Mouse (Mus musculus) intestine, postnatal 0 days (tissue): ENCODE measurements around the gene Lsmem1. TPM values are rescaled to one million over a fixed set of nuclear protein-coding genes. Genes with fewer than 3 reads are reported as not detected.

Source experiments
- ATAC-seq: fragments of 200-750 bp; cut with Nextera tagmentation; 2 replicates; pipeline ENCODE4 v1.8.0; 2017; ENCODE audit warnings: mild to moderate bottlenecking, moderate TSS enrichment, moderate library complexity
- H3K27ac ChIP-seq: fragments of 300-500 bp; sonication (generic); 2 replicates; pipeline ENCODE4 v1.5.1; 2014; ENCODE audit warnings: mild to moderate bottlenecking, low read depth, low read length, moderate library complexity
- H3K27me3 ChIP-seq: fragments of 300-500 bp; sonication (generic); replicated peaks from 2 replicates; pipeline ENCODE4 v1.6.1; 2014; ENCODE audit warnings: low read length, mixed read lengths; ENCODE audit not compliant: control insufficient read depth, insufficient read depth
- H3K36me3 ChIP-seq: fragments of 300-500 bp; sonication (generic); 2 replicates; pipeline ENCODE4 v1.6.1; 2014; ENCODE audit warnings: mild to moderate bottlenecking, moderate library complexity; ENCODE audit not compliant: control insufficient read depth, insufficient read depth
- H3K4me1 ChIP-seq: fragments of 300-500 bp; sonication (generic); replicated peaks from 2 replicates; pipeline ENCODE4 v1.6.1; 2014; ENCODE audit warnings: antibody characterized with exemption, low read length, mixed read lengths; ENCODE audit not compliant: control insufficient read depth, insufficient read depth
- H3K4me2 ChIP-seq: fragments of 300-500 bp; sonication (generic); replicated peaks from 2 replicates; pipeline ENCODE4 v1.6.1; 2014; ENCODE audit warnings: low read depth, mild to moderate bottlenecking, moderate library complexity
- H3K4me3 ChIP-seq: fragments of 300-500 bp; sonication (generic); 2 replicates; pipeline ENCODE4 v1.5.1; 2014; ENCODE audit warnings: low read depth, low read length
- H3K9ac ChIP-seq: fragments of 300-500 bp; sonication (generic); 2 replicates; pipeline ENCODE4 v1.6.1; 2014; ENCODE audit warnings: mild to moderate bottlenecking, low read depth, low read length
- H3K9me3 ChIP-seq: fragments of 300-500 bp; sonication (generic); 2 replicates; pipeline ENCODE4 v1.6.1; 2016; ENCODE audit warnings: mixed run types; ENCODE audit not compliant: control insufficient read depth
- CTCF ChIP-seq: sonication (generic); IDR thresholded peaks from 2 replicates; pipeline ENCODE4 v1.5.1; 2016; ENCODE audit warnings: low read depth, mild to moderate bottlenecking, control low read depth, antibody characterized with exemption, moderate library complexity
- WGBS: fragments of 180-500 bp; shearing (Covaris S2); extraction: QIAGEN DNeasy Blood & Tissue Kit; methylation state at CpG from one replicate; pipeline ENCODE4 v1.1.7; 2014; 5-methylcytosine and 5-hydroxymethylcytosine counted together
- polyA plus RNA-seq: library from polyadenylated mRNA; unstranded; fragments of >200 nt; fragmentation: Nextera tagmentation; extraction: Ambion mirVana; gene quantifications from 2 replicates; pipeline ENCODE4 v1.2.1, GENCODE M21; 2015

Gene Lsmem1
- polyA plus RNA-seq, 1 experiment from 2014 or later = not detected

- Histone ChIP-seq H3K9me3 (no peaks in the 10 kb centered on the region), H3K36me3 (no peaks in the 10 kb centered on the region), H3K27ac (no peak overlapping the region), H3K4me2 (no peak overlapping the region), H3K27me3 (no peaks in the 10 kb centered on the region), H3K4me3 (no peak overlapping the region), H3K4me1 (no peaks in the 10 kb centered on the region), H3K9ac (no peak overlapping the region)
- WGBS = 90% methylated on average over 6 of the region's 6 CpGs
- no peak for ATAC-seq
- no peak for TF ChIP-seq CTCF
Measured at GRCm38 (mm10) chr12:40154188-40154587, 45.1 kb downstream of the Lsmem1 start.

GRCm38 (mm10) chr12:40152353-40153069, 46.8 kb downstream of the Lsmem1 start:
- no peak for TF ChIP-seq CTCF
- Histone ChIP-seq H3K4me2 (no peak overlapping the region), H3K4me1 (no peaks in the 10 kb centered on the region), H3K4me3 (no peak overlapping the region), H3K27me3 (no peaks in the 10 kb centered on the region), H3K27ac (no peak overlapping the region), H3K36me3 (no peaks in the 10 kb centered on the region), H3K9ac (no peak overlapping the region), H3K9me3 (no peaks in the 10 kb centered on the region)
- 62% methylated on average over 8 of the region's 8 CpGs for WGBS
- no peak for ATAC-seq

- no peaks in the 10 kb centered on the region for H3K4me1 ChIP-seq
- ATAC-seq = peak; percentile 93
- WGBS = 37% methylated on average over 4 of the region's 4 CpGs
- no peaks in the 10 kb centered on the region for H3K27me3 ChIP-seq
- no peak overlapping the region for H3K4me3 ChIP-seq
- no peaks in the 10 kb centered on the region for H3K36me3 ChIP-seq
- no peak overlapping the region for H3K27ac ChIP-seq
- no peak overlapping the region for H3K4me2 ChIP-seq
- TF ChIP-seq CTCF = no peak
- no peak overlapping the region for H3K9ac ChIP-seq
- H3K9me3 ChIP-seq = no peaks in the 10 kb centered on the region
Measured at GRCm38 (mm10) chr12:40147319-40147718, 52.0 kb downstream of the Lsmem1 start.

DNA sequence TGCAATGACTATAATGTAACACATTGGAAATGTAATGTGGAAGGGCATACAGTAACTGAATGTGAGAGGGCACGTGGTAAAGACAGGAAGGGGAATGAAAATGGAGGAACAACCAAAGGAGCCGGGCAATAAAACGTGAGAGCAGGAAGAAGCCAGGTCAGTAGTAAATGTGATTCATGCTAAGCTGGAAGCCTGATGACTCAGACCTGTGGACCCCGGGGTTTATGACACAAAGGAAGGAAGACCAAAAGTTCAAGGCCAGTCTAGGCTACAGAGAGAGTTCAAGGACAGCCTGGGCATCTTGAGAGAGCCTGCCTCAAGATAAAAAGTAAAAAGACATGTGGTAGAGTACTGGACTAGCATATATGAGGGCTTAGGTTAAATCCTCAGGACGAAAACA, 52.8 kb downstream of the Lsmem1 start:
- Histone ChIP-seq H3K27ac (no peak overlapping the region), H3K9ac (no peak overlapping the region), H3K27me3 (no peaks in the 10 kb centered on the region), H3K4me2 (no peak overlapping the region), H3K4me3 (no peak overlapping the region), H3K36me3 (no peaks in the 10 kb centered on the region), H3K4me1 (no peaks in the 10 kb centered on the region), H3K9me3 (no peaks in the 10 kb centered on the region)
- no peak for TF ChIP-seq CTCF
- 30% methylated on average over 5 of the region's 5 CpGs for WGBS
- peak; percentile 73 for ATAC-seq

- H3K4me1 ChIP-seq = no peaks in the 10 kb centered on the region
- H3K27me3 ChIP-seq = no peaks in the 10 kb centered on the region
- no peak for ATAC-seq
- H3K27ac ChIP-seq = no peak overlapping the region
- no peak overlapping the region for H3K4me2 ChIP-seq
- no peak overlapping the region for H3K9ac ChIP-seq
- no peak overlapping the region for H3K4me3 ChIP-seq
- no peak for TF ChIP-seq CTCF
- H3K9me3 ChIP-seq = no peaks in the 10 kb centered on the region
- H3K36me3 ChIP-seq = no peaks in the 10 kb centered on the region
- 64% methylated on average over 5 of the region's 5 CpGs for WGBS
Measured at GRCm38 (mm10) chr12:40140706-40141105, 58.6 kb downstream of the Lsmem1 start.

GRCm38 (mm10) chr12:40139484-40140245, 59.6 kb downstream of the Lsmem1 start:
- peak overlapping the region; percentile 1; the same call in 1 of the 2 replicates for H3K4me2 ChIP-seq
- TF ChIP-seq CTCF = no peak
- no peaks in the 10 kb centered on the region for H3K27me3 ChIP-seq
- no peaks in the 10 kb centered on the region for H3K9me3 ChIP-seq
- H3K4me1 ChIP-seq = no peaks in the 10 kb centered on the region
- 44% methylated on average over 8 of the region's 8 CpGs for WGBS
- ATAC-seq = peak; percentile 90
- H3K27ac ChIP-seq = 0 out of 2 replicates have a peak overlapping the region, but pooled peaks have one; percentile 10
- no peak overlapping the region for H3K9ac ChIP-seq
- H3K4me3 ChIP-seq = no peak overlapping the region
- no peaks in the 10 kb centered on the region for H3K36me3 ChIP-seq
